Mouse (Mus musculus) heart, embryonic 15.5 days (tissue): ENCODE measurements around the gene E030025P04Rik. TPM values are rescaled to one million over a fixed set of nuclear protein-coding genes. Genes with fewer than 3 reads are reported as not detected.

Source experiments
- ATAC-seq: fragments of 200-750 bp; cut with Nextera tagmentation; replicated peaks from 2 replicates; pipeline ENCODE4 v1.8.0; 2017; ENCODE audit warnings: low read depth, moderate TSS enrichment; ENCODE audit not compliant: insufficient number of reproducible peaks, insufficient read depth, low FRiP score
- H3K27ac ChIP-seq: fragments of 300-500 bp; sonication (generic); 2 replicates; pipeline ENCODE4 v1.5.1; 2015; ENCODE audit warnings: mild to moderate bottlenecking, inconsistent platforms
- H3K27me3 ChIP-seq: fragments of 300-500 bp; sonication (generic); 2 replicates; pipeline ENCODE4 v1.6.1; 2015; ENCODE audit warnings: inconsistent platforms
- H3K36me3 ChIP-seq: fragments of 300-500 bp; sonication (generic); 2 replicates; pipeline ENCODE4 v1.6.1; 2015; ENCODE audit warnings: mild to moderate bottlenecking, inconsistent platforms
- H3K4me1 ChIP-seq: fragments of 300-500 bp; sonication (generic); replicated peaks from 2 replicates; pipeline ENCODE4 v1.6.1; 2015; ENCODE audit warnings: inconsistent platforms
- H3K4me2 ChIP-seq: fragments of 300-500 bp; sonication (generic); 2 replicates; pipeline ENCODE4 v1.6.1; 2015; ENCODE audit warnings: inconsistent platforms, mild to moderate bottlenecking, moderate library complexity
- H3K4me3 ChIP-seq: fragments of 300-500 bp; sonication (generic); 2 replicates; pipeline ENCODE4 v1.5.1; 2015; ENCODE audit warnings: mild to moderate bottlenecking, inconsistent platforms
- H3K9ac ChIP-seq: fragments of 300-500 bp; sonication (generic); 2 replicates; pipeline ENCODE4 v1.6.1; 2015; ENCODE audit warnings: mild to moderate bottlenecking, inconsistent platforms
- H3K9me3 ChIP-seq: fragments of 300-500 bp; sonication (generic); replicated peaks from 2 replicates; pipeline ENCODE4 v1.6.1; 2016; ENCODE audit warnings: inconsistent platforms
- WGBS: fragments of 180-500 bp; shearing (Covaris S2); methylation state at CpG from one replicate; pipeline ENCODE4 v1.1.7; 2015; ENCODE audit warnings: mixed read lengths; 5-methylcytosine and 5-hydroxymethylcytosine counted together
- polyA plus RNA-seq: library from polyadenylated mRNA; unstranded; fragments of >200 nt; fragmentation: Nextera tagmentation; extraction: Ambion mirVana; gene quantifications from 2 replicates; pipeline ENCODE4 v1.2.1, GENCODE M21; 2015

The E030025P04Rik gene
- polyA plus RNA-seq, 1 experiment from 2014 or later: not detected

- WGBS: 29% methylated on average over 5 of the region's 5 CpGs
- Histone ChIP-seq H3K27ac (no peak overlapping the region), H3K4me2 (no peak overlapping the region), H3K9me3 (no peaks in the 10 kb centered on the region), H3K27me3 (peaks cover 45% of the 10 kb centered on the region), H3K36me3 (no peaks in the 10 kb centered on the region), H3K4me1 (no peaks in the 10 kb centered on the region), H3K9ac (no peak overlapping the region), H3K4me3 (no peak overlapping the region)
- no peak for ATAC-seq
These were observed 52.3 kb downstream of the E030025P04Rik start for GRCm38 (mm10) chr11:109091821-109092220.

Other genes with a start within 250 kb of the E030025P04Rik start
- gene Axin2, start 224.0 kb downstream of the E030025P04Rik start, polyA plus RNA-seq: 1.7 and 2.3 TPM in 2 replicates
- 0.59 and 1.3 TPM in 2 replicates for gene Rgs9, start 153.8 kb upstream of the E030025P04Rik start, polyA plus RNA-seq
- gene Gna13, start 218.5 kb upstream of the E030025P04Rik start, polyA plus RNA-seq: 19.3 and 19.9 TPM in 2 replicates